Mouse (Mus musculus) natural killer cell, adult 2 months (primary cell): ENCODE measurements around the gene Rab13.
"Not testable (repeated sequence)": the region's sequence is repeated elsewhere in the genome, so short reads cannot be mapped to it uniquely, and the experiment has no call there.

Experiments
- DNase-seq, 2 experiments: peaks; one replicate each; pipeline ENCODE4 v3.0.0; 2022; ENCODE audit warnings: low spot score in 2 of 2

The Rab13 gene

DNA sequence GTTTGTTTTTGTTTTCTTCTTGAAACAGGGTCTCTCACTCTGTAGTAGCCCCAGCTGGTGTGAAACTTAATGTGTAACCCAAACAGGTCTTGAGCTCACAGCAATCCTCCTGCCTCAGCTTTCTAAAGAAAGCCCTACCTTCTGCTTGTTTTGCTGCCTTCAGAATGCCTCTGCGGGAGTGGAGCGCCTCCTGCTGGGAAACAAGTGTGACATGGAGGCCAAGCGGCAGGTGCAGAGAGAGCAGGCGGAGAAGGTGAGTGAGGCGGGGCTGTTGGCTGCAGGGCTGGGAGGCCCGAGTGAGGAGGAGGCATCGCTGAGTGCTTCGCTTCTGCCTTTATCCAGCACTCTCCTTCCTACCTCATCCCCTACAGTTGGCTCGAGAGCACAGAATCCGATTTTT is 10.8 kb downstream of the Rab13 start:
- DNase-seq: no peak

DNA sequence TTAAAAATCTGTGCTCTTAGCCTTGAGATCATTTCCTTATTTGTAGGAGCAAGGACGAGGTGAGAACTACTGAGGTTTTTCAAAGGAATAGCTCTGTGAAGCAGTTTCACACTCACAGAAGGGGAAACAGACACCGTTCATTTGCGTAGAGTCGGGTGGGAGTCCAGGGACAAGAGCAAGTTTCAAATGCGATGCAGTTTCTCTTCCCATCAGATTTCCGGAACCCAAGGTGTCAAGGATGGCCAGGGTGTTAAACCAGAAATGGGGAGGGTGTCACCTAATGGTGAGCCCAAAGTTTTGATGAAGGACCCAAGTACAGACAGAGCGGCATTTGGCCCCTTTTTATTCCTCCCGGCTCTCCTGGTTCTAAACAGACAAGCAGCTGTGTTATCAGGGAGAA is 17.6 kb downstream of the Rab13 start:
- DNase-seq: no peak

DNA sequence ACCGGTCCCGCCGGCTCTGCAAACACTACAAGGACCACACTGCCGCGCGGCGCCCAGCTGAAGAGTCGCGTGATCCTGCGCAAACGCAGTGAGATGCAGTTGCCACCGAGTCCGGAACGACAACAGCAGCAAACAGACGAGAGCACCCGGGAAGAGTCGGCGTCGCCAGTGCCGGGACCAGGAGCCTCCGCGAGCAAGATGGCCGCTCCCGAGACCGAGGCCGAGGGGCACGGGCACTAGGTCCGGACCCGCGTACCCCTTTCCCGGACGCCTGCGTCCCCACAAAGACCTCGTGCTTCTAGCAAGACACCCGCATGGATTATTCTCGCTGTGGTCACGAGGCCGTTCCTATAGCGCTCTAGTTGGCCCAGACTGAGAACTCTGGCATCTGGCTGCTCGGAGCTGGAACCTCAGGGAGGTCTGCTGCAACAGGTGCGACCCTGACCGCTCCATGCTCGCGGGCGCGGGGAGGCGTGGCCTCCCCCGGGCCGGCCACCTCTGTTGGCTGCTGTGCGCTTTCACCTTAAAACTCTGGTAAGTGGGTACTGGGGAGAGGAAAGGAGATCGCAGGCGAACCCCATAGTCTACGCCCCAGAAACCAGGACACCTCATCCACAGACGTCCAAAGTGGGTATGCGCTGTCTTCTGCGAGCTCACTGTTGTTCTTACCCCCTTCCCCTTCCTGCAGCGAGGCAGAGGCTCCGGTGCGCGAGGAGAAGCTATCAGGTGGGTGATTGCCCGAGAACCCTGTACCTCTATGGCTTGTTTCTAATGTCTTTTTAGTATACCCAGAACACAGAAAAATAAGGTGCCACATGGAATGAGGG is 18.2 kb downstream of the Rab13 start, which contains the start of gene Jtb:
Jtb (plus strand) TSS at position 91 of the 827 bp plus-strand sequence.
- DNase-seq: peak; percentile 84 to 89

DNA sequence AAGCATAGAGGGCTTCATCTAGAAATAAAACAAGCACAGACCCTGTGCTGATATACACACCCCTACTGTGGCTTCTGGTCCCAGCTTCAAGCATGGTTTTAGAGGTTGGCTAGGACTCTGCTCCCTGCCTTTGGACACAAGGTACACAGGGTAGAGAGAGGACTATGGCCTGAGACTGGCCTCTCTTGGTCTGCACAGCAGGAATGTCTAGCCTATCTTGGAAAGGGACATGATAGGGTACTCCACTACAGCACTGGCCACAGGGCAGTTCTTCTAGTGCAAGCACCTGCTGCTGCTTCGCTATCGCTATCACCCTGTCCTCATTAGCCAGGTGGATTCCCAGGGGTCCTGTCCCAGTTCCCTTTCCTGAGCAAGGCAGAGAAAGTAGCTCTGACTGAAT is 27.8 kb downstream of the Rab13 start:
- no peak for DNase-seq

DNA sequence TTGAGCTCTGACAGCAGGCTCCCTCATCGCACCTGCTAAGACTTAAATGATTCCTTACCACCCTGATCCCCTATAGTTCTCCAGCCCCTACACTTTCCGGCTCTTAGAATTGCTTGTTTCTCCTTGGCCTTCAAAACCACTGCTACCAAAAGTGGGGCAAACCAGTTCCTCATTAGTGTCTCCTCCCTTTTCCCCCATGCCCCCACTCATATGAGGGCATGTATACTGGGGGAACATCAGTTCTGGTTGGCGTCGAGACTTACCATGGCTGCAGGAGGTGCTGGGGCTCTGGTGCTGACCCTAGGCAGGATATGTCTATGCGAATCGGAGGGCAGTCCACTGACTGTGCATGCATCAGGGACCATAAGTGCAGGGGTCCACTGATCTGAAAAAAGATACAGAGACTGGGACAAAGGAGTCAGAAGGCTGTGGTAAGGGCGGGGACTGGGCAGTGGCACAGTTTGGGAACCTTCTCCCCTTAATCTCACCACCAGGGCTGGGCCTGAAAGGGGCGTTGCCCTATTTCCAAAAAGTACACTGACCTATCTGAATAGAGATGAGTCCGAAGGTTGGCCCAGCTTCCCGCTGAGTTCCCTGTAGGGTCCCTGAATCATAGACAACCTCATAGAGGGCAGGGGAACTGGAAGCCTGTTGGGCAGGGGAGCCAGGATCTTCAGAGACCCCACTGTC is 28.3 kb downstream of the Rab13 start:
- DNase-seq: no peak

DNA sequence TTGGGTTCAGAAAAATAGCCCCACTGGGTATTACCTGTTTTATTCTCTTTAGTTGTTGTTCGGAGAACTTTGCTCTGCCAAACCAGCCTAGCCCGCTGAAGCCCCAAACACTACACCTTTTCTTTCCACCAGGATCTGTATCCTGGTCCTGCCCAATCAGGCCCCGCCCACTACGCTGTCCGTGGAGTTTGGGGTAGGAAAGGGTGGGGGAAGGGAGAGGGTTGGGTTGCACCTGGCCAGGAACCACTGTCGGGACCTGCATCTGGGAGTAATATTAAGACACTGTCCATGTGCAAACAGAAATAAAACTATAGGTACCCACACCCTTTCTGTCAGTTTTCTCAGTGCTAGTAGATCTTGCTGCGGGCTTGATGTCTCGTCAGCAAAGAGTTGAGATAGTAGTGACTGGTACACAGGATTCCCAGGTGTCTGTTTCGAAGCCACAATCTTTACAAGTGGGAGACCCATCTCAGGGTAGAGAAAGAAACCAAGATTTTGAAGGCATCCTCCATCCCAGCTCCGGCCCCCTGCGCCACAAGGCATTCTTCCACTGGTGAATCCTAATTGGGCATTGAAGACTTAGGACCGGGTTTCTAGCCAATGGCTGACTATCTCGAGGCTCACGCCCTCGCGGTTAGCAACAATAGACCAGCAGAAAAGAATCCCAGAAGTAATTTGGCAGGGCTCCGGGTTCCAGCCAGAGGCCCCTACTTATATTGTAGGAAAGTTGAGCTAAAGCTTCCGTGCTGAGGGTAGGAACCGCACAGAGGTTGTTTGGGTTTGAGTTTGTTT is 29.7 kb downstream of the Rab13 start, which contains the start of gene Creb3l4:
Creb3l4 (minus strand) TSS at position 529 of the 792 bp plus-strand sequence.
- DNase-seq: no peak

DNA sequence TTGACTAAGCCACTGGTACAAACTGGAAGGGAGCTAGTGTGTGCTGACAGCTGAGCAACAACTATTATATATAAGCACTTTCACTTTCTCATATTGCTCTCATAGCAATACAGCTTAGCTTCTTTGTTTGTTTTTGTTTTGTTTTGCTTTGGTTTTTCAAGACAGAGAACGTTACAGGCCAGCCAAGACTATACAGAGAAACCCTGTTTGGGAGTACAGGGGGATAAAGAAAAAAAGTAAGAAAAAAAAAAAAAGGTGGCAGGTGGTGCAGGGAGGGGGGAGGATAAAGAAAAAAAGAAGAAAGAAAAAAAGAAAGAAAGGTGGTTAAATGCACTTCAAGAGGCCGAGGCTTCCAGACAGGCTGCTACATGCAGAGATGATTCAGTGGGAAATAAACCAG is 31.9 kb downstream of the Rab13 start:
- DNase-seq: no peak

DNA sequence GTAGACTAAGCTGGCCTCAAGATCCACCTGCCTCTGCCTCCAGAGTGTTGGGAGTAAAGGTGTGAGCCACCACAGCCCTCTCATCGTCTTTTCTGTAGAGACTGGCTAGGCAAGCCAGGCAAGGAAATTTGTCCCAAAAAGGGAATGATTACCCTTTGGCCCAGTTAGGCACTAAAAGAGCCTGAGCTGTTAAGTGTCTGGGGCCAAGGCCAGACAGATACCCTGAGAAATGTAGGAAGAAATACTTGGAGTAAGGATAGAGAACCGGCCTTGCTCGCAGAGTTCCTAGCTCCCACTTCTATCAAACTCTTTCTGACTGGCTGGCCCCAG is 34.1 kb downstream of the Rab13 start:
- DNase-seq: no peak

DNA sequence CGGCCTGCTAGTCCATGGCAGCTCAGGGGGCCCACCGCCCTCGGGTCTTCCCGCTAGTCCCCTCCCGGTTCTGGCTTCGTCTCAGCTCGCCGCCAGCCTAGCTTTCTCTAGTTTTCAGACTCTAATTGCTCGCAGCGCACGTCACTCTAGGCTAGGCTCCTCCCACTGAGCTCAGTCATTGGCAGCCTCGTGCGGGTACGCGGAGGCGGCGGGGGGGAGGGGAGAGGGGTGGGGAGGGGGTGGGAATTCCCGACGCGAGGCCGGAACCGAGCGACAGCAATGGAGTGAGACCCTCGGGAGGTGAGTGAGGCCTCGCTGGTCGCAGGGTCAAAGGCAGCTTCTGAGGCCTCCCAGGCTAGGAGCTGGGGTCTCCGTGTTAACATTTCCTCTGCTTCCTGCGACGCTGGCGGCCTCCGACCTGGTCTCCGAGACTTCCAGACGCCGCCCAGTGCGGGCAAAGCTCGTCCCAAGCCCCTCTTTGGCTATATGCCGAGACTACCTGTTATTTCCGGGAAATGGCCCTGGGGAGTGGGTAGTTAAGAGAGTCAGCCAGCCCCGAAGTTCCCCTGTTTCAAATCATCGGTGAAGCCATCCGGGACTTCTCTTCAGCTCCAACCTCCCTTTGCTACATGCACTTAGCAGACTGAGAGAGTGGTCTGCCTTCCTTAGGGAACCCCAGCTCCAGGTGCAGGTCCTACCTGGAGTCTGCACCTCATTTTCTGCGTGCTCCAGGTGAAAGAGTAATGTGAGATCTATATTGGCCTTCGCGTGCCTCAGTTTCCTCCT is 34.7 kb downstream of the Rab13 start, which contains the start of gene Slc39a1:
Slc39a1 (plus strand) TSS at position 213 of the 786 bp plus-strand sequence.
- DNase-seq: peak; percentile 79 to 83

DNA sequence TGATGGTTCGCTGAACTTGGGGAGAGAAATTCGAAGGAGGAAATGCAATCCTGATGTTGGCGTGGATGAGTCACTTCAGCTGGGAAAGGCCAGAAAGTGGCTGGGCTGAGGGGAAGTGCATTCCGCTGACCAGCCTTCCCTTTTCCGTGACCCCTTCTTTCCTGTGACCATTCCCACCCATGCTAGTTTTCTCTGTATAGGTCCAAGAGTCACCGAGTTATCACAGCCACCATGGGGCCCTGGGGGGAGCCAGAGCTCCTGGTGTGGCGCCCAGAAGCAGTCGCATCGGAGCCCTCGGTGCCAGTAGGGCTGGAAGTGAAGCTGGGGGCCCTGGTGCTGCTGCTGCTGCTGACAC is 35.2 kb downstream of the Rab13 start:
- DNase-seq: peak in 1 of 2 experiments; percentile 9

DNA sequence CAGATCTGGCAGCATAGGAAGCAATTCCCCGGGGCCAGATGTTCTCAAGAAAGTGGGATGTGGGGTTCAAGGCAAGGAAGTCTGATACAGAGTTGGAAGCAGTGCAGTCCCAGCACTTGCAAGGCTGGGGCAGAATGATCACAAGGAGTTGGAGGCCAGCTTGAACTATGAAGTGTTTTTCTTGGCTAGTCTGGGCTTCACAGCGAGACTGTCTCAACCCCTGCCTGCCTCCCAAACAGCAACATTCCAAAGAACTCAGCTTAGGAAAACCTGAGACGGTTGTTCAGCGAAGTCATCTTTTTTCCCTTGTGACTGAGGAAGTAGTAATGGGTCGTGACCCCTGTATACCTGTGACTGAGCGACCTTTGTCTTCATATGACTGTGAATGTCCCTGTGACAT is 37.3 kb downstream of the Rab13 start:
- DNase-seq: no peak

DNA sequence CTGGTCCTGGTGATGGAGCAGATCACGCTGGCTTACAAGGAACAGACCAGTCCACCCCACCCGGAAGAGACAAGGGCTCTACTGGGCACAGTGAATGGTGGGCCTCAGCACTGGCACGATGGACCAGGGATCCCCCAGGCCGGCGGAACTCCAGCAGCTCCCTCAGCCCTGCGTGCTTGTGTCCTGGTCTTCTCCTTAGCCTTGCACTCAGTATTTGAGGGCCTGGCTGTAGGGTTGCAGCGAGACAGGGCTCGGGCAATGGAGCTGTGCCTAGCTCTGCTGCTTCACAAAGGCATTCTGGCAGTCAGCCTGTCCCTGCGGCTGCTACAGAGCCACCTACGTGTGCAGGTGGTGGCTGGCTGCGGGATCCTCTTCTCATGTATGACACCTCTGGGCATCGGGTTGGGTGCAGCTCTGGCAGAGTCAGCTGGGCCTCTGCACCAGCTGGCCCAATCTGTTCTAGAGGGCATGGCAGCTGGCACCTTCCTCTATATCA is 38.3 kb downstream of the Rab13 start:
- DNase-seq: not testable (repeated sequence)

DNA sequence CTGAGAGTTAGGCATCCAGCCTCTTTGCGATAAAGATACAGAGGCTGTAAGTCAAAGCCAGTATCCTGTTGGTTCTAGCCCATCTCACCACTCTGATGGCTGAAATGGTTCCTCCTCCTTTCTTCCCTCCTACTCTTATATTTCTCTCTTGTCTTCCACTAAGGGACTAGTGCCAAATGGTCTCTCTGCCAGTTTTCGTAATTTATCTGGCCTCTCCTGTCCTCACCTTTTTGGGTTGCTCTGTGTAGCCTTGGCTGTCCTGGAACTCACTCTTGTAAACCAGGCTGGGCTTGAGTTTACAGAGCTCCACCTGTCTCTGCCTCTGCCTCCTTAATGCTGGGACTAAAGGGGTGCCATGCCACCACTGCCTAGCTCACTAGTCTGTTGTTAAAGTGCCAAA is 39.2 kb downstream of the Rab13 start:
- not testable (repeated sequence) for DNase-seq

DNA sequence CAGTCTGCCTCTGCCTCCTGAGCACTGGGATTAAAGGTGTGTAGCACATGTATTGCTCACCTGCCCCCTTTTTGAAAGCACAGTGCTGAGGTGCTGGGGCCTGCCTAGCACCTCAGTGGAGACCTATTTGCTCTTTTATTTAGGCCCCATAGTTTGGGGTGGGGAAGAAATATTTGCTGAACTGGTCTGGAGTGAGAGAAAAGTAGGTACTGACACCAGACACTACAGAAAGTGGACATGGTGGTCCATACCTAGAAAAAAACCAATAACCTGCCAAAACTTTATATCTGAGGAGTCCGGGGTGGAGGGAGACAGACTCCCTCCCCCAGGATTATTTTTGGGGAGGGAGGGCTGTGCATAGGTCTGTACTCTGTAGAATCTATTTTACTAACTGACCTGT is 39.7 kb downstream of the Rab13 start:
- not testable (repeated sequence) for DNase-seq

DNA sequence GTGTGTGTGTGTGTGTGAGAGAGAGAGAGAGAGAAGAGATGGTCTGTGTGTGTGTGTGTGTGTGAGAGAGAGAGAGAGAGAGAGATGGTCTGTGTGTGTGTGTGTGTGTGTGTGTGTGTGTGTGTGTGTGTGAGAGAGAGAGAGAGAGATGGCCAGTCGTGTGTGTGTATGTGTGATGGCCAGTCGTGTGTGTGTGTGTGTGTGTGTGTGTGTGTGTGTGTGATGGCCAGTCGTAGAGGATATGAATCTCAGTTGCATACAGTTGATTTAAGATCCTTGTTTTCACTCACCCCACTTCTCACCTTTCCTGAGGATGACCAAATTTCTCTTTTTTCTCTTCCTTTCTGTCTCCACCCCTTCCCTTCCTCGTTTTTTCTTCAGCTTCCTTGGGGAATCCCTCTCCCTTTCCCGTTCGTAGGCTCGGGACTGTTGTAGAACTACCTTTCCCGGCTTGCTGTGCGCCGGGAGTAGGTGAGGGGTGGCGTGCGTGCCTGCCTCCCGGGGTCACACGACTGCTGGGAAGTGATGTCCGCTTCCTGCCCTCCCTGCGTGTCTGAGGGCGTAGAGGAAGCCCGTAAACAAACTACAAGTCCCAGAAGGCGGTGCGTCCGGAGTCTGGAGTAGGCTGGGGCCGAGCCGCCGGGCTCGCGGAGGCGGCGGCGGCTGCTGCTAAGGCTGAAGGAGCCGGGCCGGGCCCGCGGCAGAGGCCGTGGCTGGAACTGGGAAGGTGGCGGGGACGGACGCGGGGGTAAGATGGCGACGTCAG is 40.3 kb downstream of the Rab13 start, which contains the start of gene Crtc2:
Crtc2 (plus strand) TSS at position 511 of the 766 bp plus-strand sequence.
- peak; percentile 88 to 89 for DNase-seq

DNA sequence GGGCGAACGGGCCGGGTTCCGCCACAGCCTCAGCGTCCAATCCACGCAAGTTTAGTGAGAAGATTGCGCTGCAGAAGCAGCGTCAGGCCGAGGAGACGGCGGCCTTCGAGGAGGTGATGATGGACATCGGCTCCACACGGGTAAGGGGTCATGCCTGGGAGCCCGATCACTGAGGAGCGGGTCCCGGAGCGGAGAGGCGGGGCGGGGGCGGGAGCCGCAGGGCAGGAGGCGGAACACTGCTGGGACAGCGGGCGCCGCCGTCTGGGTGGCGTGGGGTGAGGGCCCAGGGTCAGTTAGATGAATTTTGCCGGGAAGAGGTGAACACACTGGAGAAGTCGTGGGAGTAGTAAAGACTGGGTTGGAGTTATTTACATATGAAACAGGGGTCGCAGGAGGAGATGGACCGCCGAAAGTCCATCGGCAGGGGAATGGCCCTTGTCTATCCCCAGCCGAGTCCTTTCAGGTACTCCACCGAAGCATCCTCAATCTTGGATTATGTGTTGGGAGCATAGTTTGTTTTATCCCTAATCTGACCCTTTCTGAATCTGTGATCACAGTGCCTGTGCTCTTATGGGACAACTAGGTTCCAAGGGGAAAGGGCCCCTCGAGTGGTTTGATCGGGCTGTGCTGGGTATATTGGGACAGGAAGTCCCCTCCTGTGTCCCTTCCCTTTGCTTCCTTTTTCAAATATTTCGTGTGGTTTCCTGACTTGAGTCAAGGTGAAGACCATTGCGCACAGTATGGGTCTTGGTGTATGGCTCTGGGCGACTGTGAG is 41.1 kb downstream of the Rab13 start:
- peak; percentile 17 to 29 for DNase-seq

DNA sequence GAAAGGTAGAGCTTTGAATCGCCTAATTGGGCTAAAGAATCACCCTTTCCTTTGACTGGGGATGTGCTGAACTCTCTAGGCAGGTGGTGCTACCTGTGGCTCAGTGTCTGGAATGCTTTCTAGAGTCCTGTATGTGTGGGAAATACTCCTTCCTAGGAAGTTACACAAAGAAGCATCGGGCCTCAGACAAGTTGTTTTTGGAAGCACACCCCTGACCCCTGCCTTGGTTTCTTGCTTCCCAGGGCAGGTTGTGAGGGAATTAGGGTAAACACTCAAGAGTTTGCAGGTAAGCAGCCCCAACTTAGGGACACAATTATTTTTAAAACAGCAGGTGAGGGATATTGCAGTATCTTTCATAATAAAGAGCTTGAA is 41.7 kb downstream of the Rab13 start:
- no peak for DNase-seq

DNA sequence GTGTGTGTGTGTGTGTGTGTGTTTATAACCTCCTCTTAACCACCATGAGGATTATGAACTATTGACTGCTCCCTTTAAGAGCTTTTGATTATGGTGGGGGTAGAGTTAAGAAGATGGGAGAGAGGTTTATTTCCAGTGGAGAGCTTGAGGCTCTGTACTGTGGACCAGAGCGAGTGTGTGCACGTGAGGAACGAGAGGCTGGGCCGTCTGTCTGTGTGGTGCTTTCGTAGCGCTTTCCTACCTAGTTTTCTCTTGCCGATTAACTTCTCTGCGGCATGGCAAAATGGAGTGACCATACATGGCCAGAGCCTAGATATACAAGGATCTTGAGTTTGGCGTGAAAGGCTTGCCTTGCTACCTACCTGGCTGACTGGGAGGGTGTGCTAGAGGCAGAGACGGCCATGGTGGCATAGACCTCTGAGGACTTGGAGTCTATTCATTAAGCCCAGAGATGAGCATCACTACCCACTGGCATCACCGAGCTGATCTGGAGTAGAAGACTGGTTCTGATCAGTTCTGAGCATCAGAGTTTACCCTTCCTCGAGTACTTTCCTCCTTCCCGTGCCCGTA is 42.4 kb downstream of the Rab13 start:
- DNase-seq: no peak
